Mouse (Mus musculus) naive thymus-derived CD4-positive, alpha-beta T cell, adult 5 months (primary cell): ENCODE results near the gene Kctd12b. TPM values are rescaled to one million over a fixed set of nuclear protein-coding genes. Genes with fewer than 3 reads are reported as not detected.

Source experiments
- polyA plus RNA-seq: library from polyadenylated mRNA; unstranded; fragments of 100-300 nt; shearing (Covaris generic); gene quantifications from one replicate; pipeline ENCODE4 v1.2.1, GENCODE M21; 2017

Gene Kctd12b
- 1.2 TPM for polyA plus RNA-seq

GRCm38 (mm10) chrX:153695782-153696395, at the start of gene Kctd12b:
Kctd12b (minus strand) TSS chrX:153696391.

DNA sequence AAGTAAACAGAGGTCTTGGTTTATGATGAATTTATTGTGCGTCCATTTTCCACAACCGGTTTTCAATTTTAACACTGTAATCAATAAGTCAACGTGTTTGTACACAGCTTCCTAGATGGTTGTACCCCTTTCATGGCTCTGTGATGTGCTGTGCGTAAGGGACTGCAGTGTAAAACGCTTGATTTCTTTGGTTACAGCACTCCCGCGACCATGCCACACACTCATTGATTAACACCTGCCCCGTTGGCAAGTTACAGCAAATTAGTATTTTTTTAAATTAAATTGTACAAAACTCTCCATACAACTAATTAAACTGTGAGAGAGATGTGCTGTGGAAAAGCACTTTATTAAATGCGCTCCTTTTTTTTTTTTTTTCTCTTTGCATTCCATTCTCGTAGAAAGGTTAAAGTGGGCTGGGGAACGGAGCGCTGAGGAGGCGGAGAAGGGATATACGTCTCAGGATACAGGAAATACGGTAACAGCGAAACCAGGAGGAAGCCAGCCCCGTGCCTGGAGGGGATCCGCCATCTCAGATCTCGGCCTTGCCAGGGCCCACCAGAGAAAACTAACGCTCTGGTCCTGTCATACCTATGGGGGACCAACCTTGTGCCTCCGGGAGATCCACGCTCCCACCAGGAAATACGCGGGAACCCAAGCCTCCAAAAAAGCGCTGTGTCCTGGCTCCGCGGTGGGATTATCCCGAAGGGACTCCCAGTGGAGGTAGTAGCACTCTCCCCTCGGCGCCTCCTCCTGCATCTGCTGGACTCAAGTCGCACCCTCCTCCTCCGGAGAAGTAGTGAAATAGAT, 27.1 kb upstream of the Kctd12b start, which contains the start of gene Nbdy:
Gene Nbdy, plus strand, starts transcription at position 481 of the 807 bp plus-strand sequence.

Other genes with a start within 250 kb of the Kctd12b start
- 8.4 TPM for gene Ubqln2, start 198.2 kb downstream of the Kctd12b start, polyA plus RNA-seq
- gene Cypt3, start 137.8 kb downstream of the Kctd12b start, polyA plus RNA-seq: not detected
- 24.5 TPM for gene Nbdy, start 27.2 kb upstream of the Kctd12b start, polyA plus RNA-seq
- gene Spin2c, start 135.8 kb upstream of the Kctd12b start, polyA plus RNA-seq: 2.1 TPM